Mouse (Mus musculus) CH12.LX (cell line): Measurements from ENCODE around the gene Sh2b1.

ENCODE experiments used
- CTCF ChIP-seq, 2 experiments: IDR thresholded peaks in 1 of 2; conservative IDR thresholded peaks in 1 of 2; 2 replicates each; pipeline ENCODE4 v1.5.1; 2011 to 2012; ENCODE audit warnings: low read depth in 2 of 2, low read length in 2 of 2, improper control_type of control experiment in 1 of 2, inconsistent platforms in 1 of 2, mild to moderate bottlenecking in 1 of 2, moderate library complexity in 1 of 2
- E2F4 ChIP-seq: IDR thresholded peaks from 2 replicates; pipeline ENCODE4 v1.6.1; 2011; ENCODE audit warnings: low read depth, low read length, improper control_type of control experiment; ENCODE audit not compliant: insufficient replicate concordance
- HCFC1 ChIP-seq: IDR thresholded peaks from 2 replicates; pipeline ENCODE4 v1.6.1; 2012; ENCODE audit warnings: low read depth, mild to moderate bottlenecking, inconsistent platforms, low read length, improper control_type of control experiment
- MEF2A ChIP-seq: IDR thresholded peaks from 2 replicates; pipeline ENCODE4 v1.6.1; 2014; ENCODE audit warnings: low read depth, mild to moderate bottlenecking, inconsistent platforms, low read length, improper control_type of control experiment, borderline replicate concordance
- MXI1 ChIP-seq: IDR thresholded peaks from 2 replicates; pipeline ENCODE4 v1.6.1; 2011; ENCODE audit warnings: mild to moderate bottlenecking, low read depth, low read length, improper control_type of control experiment
- POLR2A ChIP-seq: IDR thresholded peaks from 2 replicates; pipeline ENCODE4 v1.6.1; 2011; ENCODE audit warnings: low read depth, mild to moderate bottlenecking, improper control_type of control experiment, low read length
- POLR2AphosphoS2 ChIP-seq: IDR thresholded peaks from 2 replicates; pipeline ENCODE4 v1.6.1; 2011; ENCODE audit warnings: low read depth, low read length, improper control_type of control experiment
- USF2 ChIP-seq: conservative IDR thresholded peaks from 2 replicates; pipeline ENCODE4 v1.6.1; 2011; ENCODE audit warnings: low read depth, low read length, improper control_type of control experiment

GRCm38 (mm10) chr7:126443997-126444396 is 31.2 kb downstream of the Sh2b1 start:
- TF ChIP-seq E2F4 (no peak), POLR2AphosphoS2 (no peak), MXI1 (no peak), HCFC1 (no peak), CTCF (conservative IDR thresholded peaks at IDR 0.05 in 1 of 2, IDR thresholded peaks at IDR 0.05 in 1 of 2; ENCODE audit: low read depth in 2 of 2, low read length in 2 of 2) (no peak), MEF2A (no peak), POLR2A (no peak), USF2 (no peak)
